Mouse (Mus musculus): ENCODE measurements around the gene Rasl10a.

DNA sequence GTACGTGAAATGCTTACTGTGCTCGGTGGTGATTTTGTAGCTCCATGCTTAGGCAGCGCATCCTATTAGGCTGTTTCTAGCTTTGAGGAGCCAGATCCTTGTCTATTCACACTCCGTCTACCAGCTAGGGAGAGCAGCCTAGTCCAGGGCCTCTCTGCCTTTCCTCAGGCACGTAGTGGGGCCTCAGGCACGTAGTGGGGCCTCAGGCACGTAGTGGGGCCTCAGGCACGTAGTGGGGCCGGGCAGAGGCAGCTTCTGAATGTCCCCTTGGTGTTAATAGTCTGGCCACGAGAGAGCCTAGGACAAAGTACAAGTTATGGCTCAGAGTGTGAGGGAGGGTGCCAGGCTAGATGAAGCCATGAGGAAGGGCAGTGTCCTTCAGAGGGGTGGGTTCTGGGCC, 25.2 kb upstream of the Rasl10a start:
- TF ChIP-seq POLR2A (IDR thresholded peaks at IDR 0.05; ENCODE audit: borderline replicate concordance, insufficient read depth, low read length) (no peak), CTCF (IDR thresholded peaks at IDR 0.05; ENCODE audit: borderline replicate concordance, insufficient read depth, low read depth, low read length) (no peak)
